Mouse (Mus musculus) heart, embryonic 14.5 days (tissue): ENCODE results near the gene Fopnl. TPM values are rescaled to one million over a fixed set of nuclear protein-coding genes. Genes with fewer than 3 reads are reported as not detected.
A peak's percentile ranks its signal among the peaks of the same experiment; 100 is the strongest.

ENCODE experiments used
- ATAC-seq: fragments of 200-750 bp; cut with Nextera tagmentation; 2 replicates; pipeline ENCODE4 v1.8.0; 2017; ENCODE audit warnings: low read depth, moderate TSS enrichment; ENCODE audit not compliant: insufficient number of reproducible peaks, insufficient read depth, low FRiP score
- H3K27ac ChIP-seq, 2 experiments: fragments of 200-500 bp in 1 of 2; fragments of 300-500 bp in 1 of 2; sonication (generic) in 1 of 2; replicated peaks in 1 of 2; 2 replicates each; pipeline ENCODE4 v1.5.1; 2012 to 2014; ENCODE audit warnings: low read depth in 2 of 2, low read length in 2 of 2, control low read depth in 1 of 2, mild to moderate bottlenecking in 1 of 2, mixed read lengths in 1 of 2; ENCODE audit not compliant: control insufficient read depth in 1 of 2, insufficient read depth in 1 of 2
- H3K27me3 ChIP-seq: fragments of 300-500 bp; sonication (generic); 2 replicates; pipeline ENCODE4 v1.6.1; 2014; ENCODE audit warnings: mild to moderate bottlenecking, low read length, control low read depth; ENCODE audit not compliant: control insufficient read depth, insufficient read depth
- H3K36me3 ChIP-seq: fragments of 300-500 bp; sonication (generic); 2 replicates; pipeline ENCODE4 v1.6.1; 2014; ENCODE audit warnings: mild to moderate bottlenecking, control low read depth, low read length, mixed read lengths; ENCODE audit not compliant: control insufficient read depth, insufficient read depth
- H3K4me1 ChIP-seq, 2 experiments: fragments of 200-500 bp in 1 of 2; fragments of 300-500 bp in 1 of 2; sonication (generic) in 1 of 2; 2 replicates each; pipeline ENCODE4 v1.6.1; 2012 to 2014; ENCODE audit warnings: low read length in 2 of 2, control low read depth in 1 of 2, mixed read lengths in 1 of 2; ENCODE audit not compliant: control insufficient read depth in 2 of 2, insufficient read depth in 2 of 2
- H3K4me2 ChIP-seq: fragments of 300-500 bp; sonication (generic); 2 replicates; pipeline ENCODE4 v1.6.1; 2014; ENCODE audit warnings: mild to moderate bottlenecking, low read length
- H3K4me3 ChIP-seq, 2 experiments: fragments of 200-500 bp in 1 of 2; fragments of 300-500 bp in 1 of 2; sonication (generic) in 1 of 2; 2 replicates each; pipeline ENCODE4 v1.5.1; 2012 to 2014; ENCODE audit warnings: low read length in 2 of 2, mild to moderate bottlenecking in 2 of 2, control low read depth in 1 of 2, low read depth in 1 of 2, moderate library complexity in 1 of 2; ENCODE audit not compliant: control insufficient read depth in 1 of 2, insufficient read depth in 1 of 2
- H3K9ac ChIP-seq: fragments of 300-500 bp; sonication (generic); 2 replicates; pipeline ENCODE4 v1.6.1; 2014; ENCODE audit warnings: mild to moderate bottlenecking, low read length
- H3K9me3 ChIP-seq: fragments of 300-500 bp; sonication (generic); 2 replicates; pipeline ENCODE4 v1.6.1; 2016; ENCODE audit warnings: low read length, control low read depth; ENCODE audit not compliant: control insufficient read depth
- WGBS: fragments of 180-500 bp; shearing (Covaris S2); extraction: QIAGEN DNeasy Blood & Tissue Kit; methylation state at CpG from one replicate; pipeline ENCODE4 v1.1.7; 2014; 5-methylcytosine and 5-hydroxymethylcytosine counted together
- polyA plus RNA-seq: library from polyadenylated mRNA; unstranded; fragments of >200 nt; fragmentation: Nextera tagmentation; extraction: Ambion mirVana; gene quantifications from 2 replicates; pipeline ENCODE4 v1.2.1, GENCODE M21; 2014

The Fopnl gene
- polyA plus RNA-seq = 123 and 131 TPM in 2 replicates

- Histone ChIP-seq H3K27ac (peak within 1 kb of the TSS; percentile 53 to 72; a peak in 3 of 4 replicates), H3K4me2 (peak within 1 kb of the TSS; percentile 85), H3K9me3 (no peaks in the 10 kb centered on the region), H3K36me3 (peaks cover 15% of the 10 kb centered on the region), H3K27me3 (peaks cover 4% of the 10 kb centered on the region), H3K4me1 (peaks cover 0 to 13% of the 10 kb centered on the region in 2 experiments; a peak in 3 of 4 replicates), H3K9ac (peak within 1 kb of the TSS; percentile 75), H3K4me3 (peak within 1 kb of the TSS; percentile 69 to 95)
- ATAC-seq = peak; percentile 100
- WGBS = 3% methylated on average over 51 of the region's 51 CpGs
Measured at GRCm38 (mm10) chr16:14316884-14317876, at the start of gene Fopnl. Gene Fopnl (minus strand): TSS chr16:14317405.

GRCm38 (mm10) chr16:14366017-14366416 is 48.8 kb upstream of the Fopnl start:
- H3K4me2 ChIP-seq = no peak overlapping the region
- peaks cover 17% of the 10 kb centered on the region for H3K27me3 ChIP-seq
- H3K9ac ChIP-seq = no peak overlapping the region
- H3K9me3 ChIP-seq = no peaks in the 10 kb centered on the region
- H3K4me1 ChIP-seq = peaks cover 2 to 3% of the 10 kb centered on the region in 2 experiments; a peak in 1 of 4 replicates
- no peak overlapping the region for H3K4me3 ChIP-seq
- WGBS = 88% methylated on average over 1 of the region's 1 CpGs
- no peak for ATAC-seq
- no peak overlapping the region for H3K27ac ChIP-seq
- H3K36me3 ChIP-seq = no peaks in the 10 kb centered on the region

- Histone ChIP-seq H3K4me3 (no peak overlapping the region), H3K27ac (no peak overlapping the region), H3K9ac (no peak overlapping the region), H3K36me3 (no peaks in the 10 kb centered on the region), H3K27me3 (peaks cover 22% of the 10 kb centered on the region), H3K4me1 (peaks cover 2 to 4% of the 10 kb centered on the region in 2 experiments; a peak in 1 of 4 replicates), H3K4me2 (no peak overlapping the region), H3K9me3 (no peaks in the 10 kb centered on the region)
- ATAC-seq = no peak
- WGBS = 50% methylated on average over 4 of the region's 4 CpGs
Measured at GRCm38 (mm10) chr16:14365457-14365856, 48.3 kb upstream of the Fopnl start.

- H3K4me1 ChIP-seq = peaks cover 2 to 4% of the 10 kb centered on the region in 2 experiments; a peak in 1 of 4 replicates
- no peak for ATAC-seq
Measured at GRCm38 (mm10) chr16:14364066-14364465, 46.9 kb upstream of the Fopnl start.

GRCm38 (mm10) chr16:14363496-14363895 is 46.3 kb upstream of the Fopnl start:
- 76% methylated on average over 3 of the region's 3 CpGs for WGBS
- Histone ChIP-seq H3K4me1 (peaks cover 2 to 4% of the 10 kb centered on the region in 2 experiments; a peak in 1 of 4 replicates), H3K9ac (no peak overlapping the region), H3K27me3 (peaks cover 29% of the 10 kb centered on the region), H3K27ac (no peak overlapping the region), H3K4me3 (no peak overlapping the region), H3K36me3 (no peaks in the 10 kb centered on the region), H3K4me2 (no peak overlapping the region), H3K9me3 (no peaks in the 10 kb centered on the region)
- ATAC-seq = no peak

More at GRCm38 (mm10) chr16:14364066-14364465, 46.9 kb upstream of the Fopnl start:
- Histone ChIP-seq H3K4me3 (no peak overlapping the region), H3K36me3 (no peaks in the 10 kb centered on the region), H3K27ac (no peak overlapping the region), H3K9me3 (no peaks in the 10 kb centered on the region), H3K9ac (no peak overlapping the region), H3K27me3 (peaks cover 29% of the 10 kb centered on the region), H3K4me2 (no peak overlapping the region)
- WGBS = 84% methylated on average over 6 of the region's 6 CpGs

GRCm38 (mm10) chr16:14362099-14362820 is 45.1 kb upstream of the Fopnl start:
- peak overlapping the region; percentile 52 to 61 for H3K4me3 ChIP-seq
- peak overlapping the region; percentile 96 for H3K4me2 ChIP-seq
- peaks cover 2 to 4% of the 10 kb centered on the region in 2 experiments; a peak in 1 of 4 replicates for H3K4me1 ChIP-seq
- no peak overlapping the region for H3K27ac ChIP-seq
- peaks cover 29% of the 10 kb centered on the region for H3K27me3 ChIP-seq
- H3K9me3 ChIP-seq = no peaks in the 10 kb centered on the region
- ATAC-seq = no peak
- H3K36me3 ChIP-seq = no peaks in the 10 kb centered on the region
- H3K9ac ChIP-seq = peak overlapping the region; percentile 74
- 36% methylated on average over 7 of the region's 7 CpGs for WGBS

- Histone ChIP-seq H3K9me3 (no peaks in the 10 kb centered on the region), H3K9ac (peak within 1 kb of the TSS; percentile 74), H3K27me3 (peaks cover 29% of the 10 kb centered on the region), H3K4me3 (peak within 1 kb of the TSS; percentile 52 to 61), H3K4me1 (peaks cover 2 to 4% of the 10 kb centered on the region in 2 experiments; a peak in 1 of 4 replicates), H3K27ac (no peak within 1 kb of the TSS), H3K4me2 (peak within 1 kb of the TSS; percentile 96), H3K36me3 (no peaks in the 10 kb centered on the region)
- peak; percentile 78 for ATAC-seq
- 0% methylated on average over 46 of the region's 64 CpGs for WGBS
Measured at GRCm38 (mm10) chr16:14361362-14362098, 44.3 kb upstream of the Fopnl start, which contains the start of gene Abcc1. Gene Abcc1 (plus strand): TSS chr16:14361558.
